Mouse (Mus musculus) bone marrow macrophage, adult 2 months (primary cell): ENCODE measurements around the gene Hmgcs2.

Experiments used
- CTCF ChIP-seq: IDR thresholded peaks from 2 replicates; pipeline ENCODE4 v1.5.1; 2012; ENCODE audit warnings: low read depth, mild to moderate bottlenecking, low read length, moderate library complexity
- POLR2A ChIP-seq: IDR thresholded peaks from 2 replicates; pipeline ENCODE4 v1.6.1; 2012; ENCODE audit warnings: mild to moderate bottlenecking, low read depth, low read length, borderline replicate concordance

DNA sequence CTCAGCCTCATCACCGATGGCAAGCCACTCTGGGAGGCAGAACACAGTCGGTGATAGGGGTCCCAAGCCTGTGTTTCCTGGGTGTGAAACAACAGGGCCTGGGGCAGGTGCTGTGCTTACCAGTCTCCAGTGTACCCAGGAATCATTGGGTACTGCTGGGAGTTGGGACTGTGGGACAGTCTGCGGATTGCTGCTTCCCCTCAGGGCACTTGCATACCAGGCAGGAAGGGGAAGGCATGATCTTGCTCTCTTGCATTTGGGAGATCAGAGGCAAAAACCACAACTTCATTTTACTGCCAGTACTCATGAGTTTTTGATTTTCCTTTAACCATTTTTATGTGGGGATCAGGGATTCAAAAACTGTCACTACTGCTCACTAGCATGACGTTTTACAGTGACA, 21.5 kb upstream of the Hmgcs2 start:
- no peak for TF ChIP-seq CTCF
- no peak for TF ChIP-seq POLR2A
